Mouse (Mus musculus): ENCODE data around the gene Vangl1.
A peak's percentile ranks its signal among the peaks of the same experiment; 100 is the strongest.

Gene Vangl1

GRCm38 (mm10) chr3:102198446-102198845 lies 6.0 kb downstream of the Vangl1 start:
- no peak for DNase-seq (ENCODE audit: low spot score)

GRCm38 (mm10) chr3:102197746-102198145 lies 6.7 kb downstream of the Vangl1 start:
- DNase-seq (ENCODE audit: low spot score), result no peak

- no peak for DNase-seq (ENCODE audit: low spot score)
These were observed 7.3 kb downstream of the Vangl1 start for GRCm38 (mm10) chr3:102197152-102197551.

- no peak for DNase-seq (ENCODE audit: low spot score)
These were observed 8.3 kb downstream of the Vangl1 start for GRCm38 (mm10) chr3:102196166-102196565.

- no peak for DNase-seq (ENCODE audit: low spot score)
These were observed 8.7 kb downstream of the Vangl1 start for GRCm38 (mm10) chr3:102195762-102196161.

GRCm38 (mm10) chr3:102194291-102195051 lies 10.0 kb downstream of the Vangl1 start:
- no peak for DNase-seq (ENCODE audit: low spot score)

- DNase-seq (ENCODE audit: low spot score), result no peak
These were observed 10.8 kb downstream of the Vangl1 start for GRCm38 (mm10) chr3:102193488-102194290.

- peak; percentile 58 for DNase-seq (ENCODE audit: low spot score)
These were observed 11.9 kb downstream of the Vangl1 start for GRCm38 (mm10) chr3:102192621-102193020.

- no peak for DNase-seq (ENCODE audit: low spot score)
These were observed 12.9 kb downstream of the Vangl1 start for GRCm38 (mm10) chr3:102191575-102191974.

GRCm38 (mm10) chr3:102190642-102191041 lies 13.9 kb downstream of the Vangl1 start:
- no peak for DNase-seq (ENCODE audit: low spot score)

GRCm38 (mm10) chr3:102190015-102190414 lies 14.5 kb downstream of the Vangl1 start:
- DNase-seq (ENCODE audit: low spot score), result no peak

- DNase-seq (ENCODE audit: low spot score), result no peak
These were observed 15.5 kb downstream of the Vangl1 start for GRCm38 (mm10) chr3:102188972-102189371.

- no peak for DNase-seq (ENCODE audit: low spot score)
These were observed 17.1 kb downstream of the Vangl1 start for GRCm38 (mm10) chr3:102187401-102187800.

GRCm38 (mm10) chr3:102184721-102185120 lies 19.8 kb downstream of the Vangl1 start:
- DNase-seq (ENCODE audit: low spot score), result no peak

- no peak for DNase-seq (ENCODE audit: low spot score)
These were observed 21.9 kb downstream of the Vangl1 start for GRCm38 (mm10) chr3:102182601-102183000.

GRCm38 (mm10) chr3:102181191-102181590 lies 23.3 kb downstream of the Vangl1 start:
- no peak for DNase-seq (ENCODE audit: low spot score)

GRCm38 (mm10) chr3:102180746-102181145 lies 23.7 kb downstream of the Vangl1 start:
- no peak for DNase-seq (ENCODE audit: low spot score)

- DNase-seq (ENCODE audit: low spot score), result no peak
These were observed 24.6 kb downstream of the Vangl1 start for GRCm38 (mm10) chr3:102179869-102180268.

- DNase-seq (ENCODE audit: low spot score), result no peak
These were observed 26.5 kb downstream of the Vangl1 start for GRCm38 (mm10) chr3:102177837-102178615.

- DNase-seq (ENCODE audit: low spot score), result no peak
These were observed 28.4 kb downstream of the Vangl1 start for GRCm38 (mm10) chr3:102176116-102176515.

- DNase-seq (ENCODE audit: low spot score), result no peak
These were observed 28.8 kb downstream of the Vangl1 start for GRCm38 (mm10) chr3:102175701-102176100.

- DNase-seq (ENCODE audit: low spot score), result no peak
These were observed 30.2 kb downstream of the Vangl1 start for GRCm38 (mm10) chr3:102174118-102174865.

All from urinary bladder, postnatal 14 days (tissue).